Mouse (Mus musculus): ENCODE results near the gene Ier5.
A peak's percentile ranks its signal among the peaks of the same experiment; 100 is the strongest.

Ier5 gene

GRCm38 (mm10) chr1:155075856-155076255, 23.6 kb downstream of the Ier5 start:
- DNase-seq, result no peak

DNA sequence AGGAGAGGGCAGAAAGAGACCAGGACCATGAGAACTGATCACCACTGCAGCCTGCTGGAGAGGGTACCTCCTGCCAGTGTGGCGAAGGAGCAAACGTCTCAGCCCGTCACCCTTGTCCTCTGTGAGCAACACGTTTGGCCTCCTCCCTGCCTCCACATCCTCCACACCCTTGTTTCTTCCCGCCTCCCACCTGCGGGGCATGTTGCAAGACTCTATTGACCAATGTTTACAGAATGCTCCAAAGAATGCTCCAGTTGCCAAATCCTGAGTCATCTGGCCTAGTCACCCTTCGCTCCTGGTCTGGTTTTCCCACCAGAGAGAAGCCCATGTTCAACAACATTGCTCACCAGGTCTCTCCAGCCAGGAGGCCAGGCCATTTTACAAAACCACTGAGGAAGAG, 24.6 kb downstream of the Ier5 start:
- no peak for DNase-seq

GRCm38 (mm10) chr1:155073905-155074304, 25.5 kb downstream of the Ier5 start:
- no peak for DNase-seq

GRCm38 (mm10) chr1:155073133-155073532, 26.3 kb downstream of the Ier5 start:
- DNase-seq, result no peak

GRCm38 (mm10) chr1:155071287-155071876, 28.1 kb downstream of the Ier5 start:
- no peak for DNase-seq

GRCm38 (mm10) chr1:155070561-155071286, 28.7 kb downstream of the Ier5 start:
- no peak for DNase-seq

- no peak for DNase-seq
Observed at GRCm38 (mm10) chr1:155069696-155070095, 29.7 kb downstream of the Ier5 start.

DNA sequence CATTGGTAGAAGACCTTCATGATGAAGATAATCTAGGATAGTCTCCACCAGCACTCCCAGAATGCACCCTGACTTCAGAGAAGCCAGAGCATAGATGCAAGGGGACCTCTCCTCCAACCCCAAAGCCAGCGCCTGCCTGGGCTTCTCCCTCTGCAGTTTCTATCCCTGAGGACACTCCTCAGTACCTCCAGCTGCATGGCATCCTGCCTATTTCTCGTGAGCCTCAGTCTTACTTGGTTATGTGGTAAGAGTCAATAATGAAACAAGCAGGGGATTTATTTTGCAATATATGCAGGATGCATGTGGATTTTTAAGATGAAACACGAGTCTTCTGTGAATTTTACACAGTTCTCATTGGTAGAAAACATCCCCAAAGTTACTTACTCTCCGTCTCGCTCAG, 33.2 kb downstream of the Ier5 start:
- no peak for DNase-seq

DNA sequence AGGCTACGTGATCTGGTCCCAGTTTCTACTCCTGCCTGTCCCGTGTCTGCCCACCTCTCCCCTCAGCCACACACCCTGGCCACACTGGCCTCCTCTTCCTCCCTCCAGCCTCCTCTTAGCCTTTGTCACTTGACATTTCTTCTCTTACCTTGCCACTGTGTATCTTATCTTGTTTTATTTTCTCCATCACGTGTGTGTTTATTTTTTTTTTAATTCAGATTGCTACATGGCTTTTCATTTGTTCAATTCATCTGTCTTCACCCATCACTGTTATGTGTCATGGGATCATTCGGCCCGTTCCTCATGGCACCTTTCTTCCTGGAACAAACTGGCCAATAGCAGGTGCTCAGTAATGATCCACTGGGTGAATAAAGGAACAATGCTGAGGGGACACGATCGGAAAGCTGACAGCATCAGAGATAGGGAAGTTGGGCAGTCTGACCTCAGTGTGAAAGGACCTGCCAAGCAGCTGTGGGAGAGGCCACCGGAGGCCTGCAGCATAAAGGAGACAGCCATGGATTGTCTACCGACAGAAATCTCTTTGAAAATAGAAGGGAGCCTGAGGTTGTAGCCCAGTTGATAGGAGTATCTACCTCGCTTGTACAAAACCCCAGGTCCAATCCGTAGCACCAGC, 34.3 kb downstream of the Ier5 start:
- no peak for DNase-seq

DNA sequence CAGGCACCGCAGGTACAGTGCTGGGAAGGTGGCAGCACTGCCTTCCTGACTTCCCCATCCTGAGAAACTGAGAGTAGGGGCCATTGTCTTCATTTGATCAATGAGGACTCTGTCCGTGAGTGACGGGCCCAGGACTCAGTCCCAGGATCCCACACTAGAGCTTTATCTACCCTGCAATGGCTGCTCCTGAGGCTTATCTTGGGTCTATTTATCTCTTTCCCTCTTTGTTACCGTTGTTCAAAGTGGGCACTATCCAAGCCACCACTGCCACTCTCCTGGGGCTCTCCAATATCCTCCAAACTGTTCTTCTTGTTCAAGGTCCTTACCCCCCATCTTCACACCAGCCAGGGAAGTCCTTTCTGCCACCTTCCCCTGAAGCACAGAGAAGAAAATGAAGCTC, 34.8 kb downstream of the Ier5 start:
- DNase-seq, result no peak

DNA sequence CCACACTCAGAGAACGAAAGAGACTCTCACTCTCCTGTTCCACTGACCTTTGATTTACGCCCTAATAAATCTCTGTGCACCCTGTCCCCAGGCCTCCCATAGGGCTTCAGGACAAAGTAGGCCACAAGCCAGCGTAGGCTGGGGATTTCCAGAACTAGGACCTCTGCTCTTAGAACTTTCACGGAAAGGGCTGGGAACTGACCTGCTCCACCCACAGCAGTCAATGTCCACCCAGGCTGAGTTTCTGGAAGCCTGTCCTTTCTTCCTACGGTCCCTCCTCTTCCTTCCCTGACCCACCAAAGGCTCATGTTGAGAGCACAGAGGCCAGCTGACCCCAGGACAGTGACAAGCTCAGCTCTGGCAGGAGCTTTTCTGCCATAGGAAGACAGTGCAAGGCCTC, 35.3 kb downstream of the Ier5 start:
- no peak for DNase-seq

DNA sequence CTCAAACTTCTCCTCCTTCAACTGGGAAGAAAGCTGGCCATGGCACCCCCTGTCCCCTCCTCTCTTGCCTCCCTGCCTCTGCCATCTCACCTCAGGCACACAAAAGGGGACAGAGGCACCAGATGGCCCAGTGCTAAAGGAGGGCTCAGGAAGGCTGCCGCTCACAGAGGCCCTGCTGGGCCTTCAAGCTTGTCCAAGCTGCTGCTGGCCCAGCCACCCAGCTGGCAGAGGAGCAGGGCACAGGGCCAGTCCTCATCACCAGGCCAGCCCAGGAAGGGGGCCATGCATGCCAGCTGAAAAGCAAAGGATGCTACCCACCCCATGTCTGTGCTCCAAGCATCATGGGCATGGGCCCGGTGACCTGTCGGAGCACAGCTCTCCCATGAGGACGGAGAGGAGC, 36.5 kb downstream of the Ier5 start:
- DNase-seq, result no peak

DNA sequence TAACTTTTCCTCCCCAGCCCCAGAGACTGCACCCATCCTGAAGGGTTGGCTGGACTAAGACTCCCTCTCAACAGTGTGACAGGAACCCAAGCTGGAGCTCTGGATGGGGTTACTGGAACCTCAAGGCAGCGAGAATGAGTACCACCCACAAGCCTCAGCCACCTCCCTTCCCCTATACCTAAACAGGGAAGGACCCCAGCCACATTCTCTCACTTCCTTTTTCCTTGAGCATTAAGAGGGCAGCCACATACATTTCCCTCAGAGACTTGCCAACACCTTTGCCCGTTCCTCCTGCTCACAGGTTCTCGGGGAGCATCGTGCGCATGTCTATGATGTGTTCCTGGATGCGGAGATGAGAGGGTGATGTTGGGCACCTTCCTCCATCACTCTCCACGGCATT, 37.4 kb downstream of the Ier5 start:
- no peak for DNase-seq

DNA sequence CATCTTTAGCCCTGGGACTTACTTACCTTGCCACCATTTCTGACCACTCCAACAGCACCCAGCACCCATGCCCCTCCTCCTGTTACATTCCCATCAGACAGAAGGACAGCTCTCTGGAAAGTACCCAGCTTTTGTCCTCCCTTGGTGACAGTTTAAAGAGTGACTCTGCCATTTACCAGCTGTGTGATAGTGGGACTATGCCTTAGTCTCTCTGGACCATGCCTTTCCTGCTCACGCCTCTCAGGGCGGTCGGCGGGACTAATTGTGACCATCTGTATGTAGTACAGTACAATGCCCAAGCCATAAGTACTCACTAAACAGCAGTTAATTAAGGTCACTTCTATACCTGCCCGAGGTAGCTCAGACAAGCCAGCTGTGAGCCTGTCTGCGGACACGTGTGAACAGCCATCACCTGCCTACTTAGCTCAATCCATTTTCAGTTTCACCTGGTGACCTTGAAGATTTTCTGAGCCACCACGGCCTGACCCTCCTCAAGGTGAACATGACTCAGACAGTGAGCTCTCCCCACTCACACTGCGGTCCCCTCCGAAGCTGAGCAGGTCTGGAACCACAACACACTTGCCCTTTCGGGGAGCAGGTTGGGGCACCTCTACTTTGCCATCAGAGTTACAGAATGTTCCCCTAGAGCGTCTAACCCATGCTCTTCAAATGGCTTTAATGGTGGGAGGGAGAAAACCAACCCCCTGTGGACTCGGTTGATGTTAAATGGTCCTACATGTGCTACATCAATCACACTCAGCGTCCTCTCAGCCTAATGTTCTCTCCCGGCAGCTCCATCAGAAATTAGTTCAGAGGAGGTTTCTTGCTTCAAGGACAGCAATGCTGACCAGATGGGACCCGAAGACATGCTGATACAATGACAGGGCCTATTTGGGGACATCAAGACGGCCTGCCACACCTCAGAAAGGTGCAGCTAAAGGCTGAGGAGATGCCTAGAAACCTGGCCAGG, 38.3 kb downstream of the Ier5 start:
- no peak for DNase-seq

GRCm38 (mm10) chr1:155060261-155060660, 39.2 kb downstream of the Ier5 start:
- DNase-seq, result no peak

GRCm38 (mm10) chr1:155059505-155059904, 39.9 kb downstream of the Ier5 start:
- peak; percentile 75 for DNase-seq

- DNase-seq, result no peak
Observed at GRCm38 (mm10) chr1:155058099-155059012, 41.1 kb downstream of the Ier5 start.

DNA sequence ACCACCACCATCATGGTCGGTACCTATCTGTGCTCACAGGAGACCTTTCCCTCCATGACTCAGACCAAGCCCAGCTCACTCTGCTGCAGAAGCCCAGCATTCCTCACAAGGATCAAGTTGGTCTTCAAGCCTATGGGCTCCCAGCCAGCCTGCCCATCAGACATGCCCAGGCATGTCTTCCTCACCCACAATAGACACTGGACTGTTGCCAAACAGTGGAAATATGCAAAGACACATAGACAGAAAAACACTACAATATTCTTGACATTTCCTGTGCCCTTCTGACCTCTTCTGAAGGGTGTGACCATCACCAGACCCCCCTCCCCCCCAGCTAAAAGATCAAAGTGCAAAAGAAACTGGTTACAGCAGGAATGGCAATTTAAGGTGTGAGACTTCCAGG, 43.3 kb downstream of the Ier5 start:
- DNase-seq, result no peak

- DNase-seq, result no peak
Observed at GRCm38 (mm10) chr1:155055041-155055440, 44.4 kb downstream of the Ier5 start.

DNA sequence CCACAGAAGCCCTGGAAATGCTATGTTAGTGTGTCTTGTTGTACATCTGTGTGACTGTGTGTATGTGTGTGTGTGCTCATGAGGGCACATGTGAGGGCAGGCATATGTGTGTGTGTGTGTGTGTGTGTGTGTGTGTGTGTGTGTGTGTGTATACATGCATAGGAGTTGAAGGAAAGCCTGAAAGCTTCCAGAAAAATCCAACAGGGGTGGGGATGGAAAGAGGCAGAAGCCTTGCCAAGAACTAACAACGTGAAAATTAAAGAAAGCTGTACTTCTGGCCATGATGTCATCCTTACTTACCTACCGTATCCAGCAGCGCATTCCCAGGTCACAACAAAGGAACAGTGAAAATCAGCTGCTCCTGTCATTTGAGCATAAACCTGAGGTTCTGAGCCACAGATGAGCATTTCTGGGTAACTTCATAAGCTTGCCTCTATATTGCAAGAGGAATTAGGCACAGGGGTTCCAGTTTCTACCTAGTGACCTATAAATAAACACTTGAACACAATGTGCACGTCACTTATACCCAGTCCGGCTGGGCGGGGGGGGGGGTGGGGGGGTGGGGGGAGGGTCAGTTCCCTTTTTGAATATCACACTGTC, 45.0 kb downstream of the Ier5 start:
- DNase-seq, result no peak

GRCm38 (mm10) chr1:155053296-155053695, 46.1 kb downstream of the Ier5 start:
- no peak for DNase-seq

- DNase-seq, result no peak
Observed at GRCm38 (mm10) chr1:155052761-155053166, 46.7 kb downstream of the Ier5 start.
